Mouse (Mus musculus) hindbrain, postnatal 0 days (tissue): ENCODE measurements around the gene Ctnnbl1. TPM values are rescaled to one million over a fixed set of nuclear protein-coding genes. Genes with fewer than 3 reads are reported as not detected.

Experiments
- ATAC-seq: fragments of 200-750 bp; cut with Nextera tagmentation; 2 replicates; pipeline ENCODE4 v1.8.0; 2017; ENCODE audit warnings: mild to moderate bottlenecking, moderate TSS enrichment, moderate library complexity
- DNase-seq: peaks from one replicate; pipeline ENCODE4 v3.0.0-alpha.2; 2015; ENCODE audit warnings: low spot score
- H3K27ac ChIP-seq: fragments of 300-500 bp; sonication (generic); 2 replicates; pipeline ENCODE4 v1.5.1; 2014; ENCODE audit warnings: mild to moderate bottlenecking
- H3K27me3 ChIP-seq: fragments of 300-500 bp; sonication (generic); 2 replicates; pipeline ENCODE4 v1.6.1; 2014; ENCODE audit warnings: low read length, mixed read lengths; ENCODE audit not compliant: insufficient read depth
- H3K36me3 ChIP-seq: fragments of 300-500 bp; sonication (generic); 2 replicates; pipeline ENCODE4 v1.6.1; 2014; ENCODE audit warnings: low read length, mixed read lengths; ENCODE audit not compliant: insufficient read depth
- H3K4me1 ChIP-seq: fragments of 300-500 bp; sonication (generic); 2 replicates; pipeline ENCODE4 v1.6.1; 2014; ENCODE audit warnings: antibody characterized with exemption, low read length, mixed read lengths; ENCODE audit not compliant: insufficient read depth
- H3K4me2 ChIP-seq: fragments of 300-500 bp; sonication (generic); 2 replicates; pipeline ENCODE4 v1.6.1; 2014; ENCODE audit warnings: low read depth, mild to moderate bottlenecking, low read length, moderate library complexity, mixed read lengths
- H3K4me3 ChIP-seq: fragments of 300-500 bp; sonication (generic); 2 replicates; pipeline ENCODE4 v1.5.1; 2014; ENCODE audit warnings: low read length
- H3K9ac ChIP-seq: fragments of 300-500 bp; sonication (generic); replicated peaks from 2 replicates; pipeline ENCODE4 v1.6.1; 2014; ENCODE audit warnings: mild to moderate bottlenecking, low read length, moderate library complexity, mixed read lengths
- H3K9me3 ChIP-seq: fragments of 300-500 bp; sonication (generic); 2 replicates; pipeline ENCODE4 v1.6.1; 2016; ENCODE audit warnings: low read length, mixed read lengths
- CTCF ChIP-seq: IDR thresholded peaks from 2 replicates; pipeline ENCODE4 v1.5.1; 2016; ENCODE audit warnings: antibody characterized with exemption, control low read depth, low read depth
- WGBS: fragments of 180-500 bp; shearing (Covaris S2); extraction: QIAGEN DNeasy Blood & Tissue Kit; methylation state at CpG from one replicate; pipeline ENCODE4 v1.1.7; 2014; 5-methylcytosine and 5-hydroxymethylcytosine counted together
- polyA plus RNA-seq: library from polyadenylated mRNA; unstranded; fragments of >200 nt; fragmentation: Nextera tagmentation; extraction: Ambion mirVana; gene quantifications from 2 replicates; pipeline ENCODE4 v1.2.1, GENCODE M21; 2015
- total RNA-seq: library from RNA; depleted of rRNA; stranded (reverse); fragments of >200 nt; gene quantifications from 2 replicates; pipeline ENCODE4 v1.2.3, GENCODE M21; 2014

Gene Ctnnbl1
- total and polyA plus RNA-seq, 2 experiments from 2014 or later: 30.3 to 45.4 TPM

DNA sequence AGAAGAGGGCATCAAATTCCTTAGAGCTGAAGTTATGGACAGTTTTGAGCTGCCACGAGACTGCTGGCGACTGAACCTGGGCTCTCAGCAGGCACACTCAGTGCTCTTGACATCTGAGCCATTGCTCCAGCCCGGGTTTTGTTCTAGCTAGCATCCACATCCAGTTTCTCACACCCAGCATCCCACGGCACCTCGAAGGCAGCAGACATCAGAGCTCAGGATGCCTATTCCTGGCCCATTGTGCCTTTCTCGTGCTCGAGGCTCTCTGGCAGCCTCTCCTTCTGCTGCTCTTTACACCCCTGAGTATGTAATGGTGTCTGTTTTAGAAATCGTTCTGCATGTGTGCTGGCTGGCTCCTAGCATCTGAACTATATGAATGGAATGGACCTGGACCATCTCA lies 13.3 kb downstream of the Ctnnbl1 start:
- WGBS: 40% methylated on average over 8 of the region's 8 CpGs
- peak; percentile 15 for DNase-seq
- no peaks in the 10 kb centered on the region for H3K27me3 ChIP-seq
- no peak overlapping the region for H3K4me3 ChIP-seq
- H3K36me3 ChIP-seq: no peaks in the 10 kb centered on the region
- peak overlapping the region; percentile 75; the same call in 1 of the 2 replicates for H3K27ac ChIP-seq
- no peaks in the 10 kb centered on the region for H3K9me3 ChIP-seq
- H3K4me2 ChIP-seq: no peak overlapping the region
- H3K9ac ChIP-seq: no peak overlapping the region
- ATAC-seq: no peak
- H3K4me1 ChIP-seq: peaks cover 25% of the 10 kb centered on the region
- TF ChIP-seq CTCF: no peak

DNA sequence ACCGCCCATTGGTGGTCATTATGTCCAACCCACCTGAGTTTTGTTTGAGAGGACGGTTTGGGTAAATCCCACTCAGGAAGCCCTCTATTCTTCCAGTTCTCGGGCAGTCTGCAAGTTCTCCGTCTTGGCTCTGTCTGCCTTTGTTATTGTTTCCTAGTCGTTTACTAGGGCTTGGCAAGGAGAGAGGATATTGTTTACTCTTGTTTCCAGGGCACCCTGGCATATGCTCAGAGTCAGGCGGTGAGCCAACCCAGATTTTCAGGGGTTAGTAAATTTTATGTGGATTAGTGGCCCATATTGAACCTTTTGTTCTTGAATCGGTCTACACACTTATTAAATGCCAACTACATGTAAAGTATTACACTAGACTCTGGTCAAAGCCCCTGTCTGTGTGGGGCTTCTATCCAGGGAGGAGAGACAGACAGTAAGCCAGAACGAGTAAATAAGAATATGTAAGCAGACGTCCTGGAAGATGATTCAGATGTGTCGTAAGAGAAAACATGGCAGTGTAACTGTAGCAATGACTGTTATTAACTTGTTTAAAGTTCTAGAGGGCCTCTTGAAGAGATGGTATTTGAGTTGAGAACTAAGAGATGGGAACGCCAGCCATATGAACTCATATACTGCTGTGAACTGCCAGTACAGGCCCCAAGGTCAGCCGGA lies 13.9 kb downstream of the Ctnnbl1 start:
- H3K4me1 ChIP-seq: peaks cover 25% of the 10 kb centered on the region
- 37% methylated on average over 12 of the region's 12 CpGs for WGBS
- peak overlapping the region; percentile 75 for H3K27ac ChIP-seq
- DNase-seq (peak; percentile 56), ATAC-seq (no peak)
- no peaks in the 10 kb centered on the region for H3K9me3 ChIP-seq
- no peaks in the 10 kb centered on the region for H3K36me3 ChIP-seq
- TF ChIP-seq CTCF: no peak
- no peaks in the 10 kb centered on the region for H3K27me3 ChIP-seq
- H3K4me2 ChIP-seq: peak overlapping the region; percentile 48; the same call in 1 of the 2 replicates
- H3K4me3 ChIP-seq: no peak overlapping the region
- no peak overlapping the region for H3K9ac ChIP-seq

DNA sequence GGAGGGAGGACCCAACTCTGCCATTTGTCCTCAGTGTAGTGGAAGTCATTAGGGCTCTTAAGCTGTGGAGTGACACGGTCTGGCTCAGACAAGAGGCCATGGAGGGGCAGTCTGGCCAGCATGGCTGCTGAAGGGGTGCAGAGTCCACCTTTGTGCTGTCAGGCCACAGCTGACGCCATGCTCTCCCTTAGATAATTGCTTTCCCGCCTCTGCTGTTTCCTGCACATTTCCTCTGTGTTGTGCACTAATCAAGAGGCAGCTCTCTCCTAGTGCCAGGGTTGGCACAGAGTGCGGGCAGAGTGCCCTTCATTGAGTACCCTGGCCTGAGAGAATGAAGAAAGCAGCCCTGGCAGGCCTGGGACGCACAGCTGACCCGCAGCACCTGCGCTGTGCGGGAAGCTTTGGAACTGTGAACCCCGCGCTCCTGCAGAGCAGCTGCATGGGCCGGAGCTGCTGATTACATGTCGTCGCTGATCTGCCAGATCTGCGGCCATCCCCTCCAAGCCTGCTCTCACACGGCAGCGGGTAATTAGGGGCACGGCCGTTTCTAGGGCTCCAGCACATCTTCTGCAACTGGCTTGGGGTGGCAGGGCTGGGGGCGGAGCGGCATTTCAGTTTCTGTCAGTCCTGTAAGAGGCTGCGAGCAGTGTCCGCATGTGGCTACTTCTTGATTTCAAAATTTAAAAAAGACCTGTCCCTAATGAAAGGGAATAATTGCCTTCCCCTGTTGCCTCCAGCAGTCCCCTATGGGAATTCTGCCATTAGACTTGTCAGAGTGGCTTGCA lies 14.6 kb downstream of the Ctnnbl1 start:
- H3K4me3 ChIP-seq: no peak overlapping the region
- 19% methylated on average over 22 of the region's 22 CpGs for WGBS
- 0 out of 2 replicates have a peak overlapping the region, but pooled peaks have one; percentile 14 for H3K9ac ChIP-seq
- 0 out of 2 replicates have a peak, but pooled peaks have one; percentile 12 for TF ChIP-seq CTCF
- DNase-seq (peak; percentile 90), ATAC-seq (peak; percentile 94)
- peaks cover 25% of the 10 kb centered on the region for H3K4me1 ChIP-seq
- no peaks in the 10 kb centered on the region for H3K36me3 ChIP-seq
- H3K9me3 ChIP-seq: no peaks in the 10 kb centered on the region
- no peaks in the 10 kb centered on the region for H3K27me3 ChIP-seq
- H3K4me2 ChIP-seq: peak overlapping the region; percentile 48
- H3K27ac ChIP-seq: peak overlapping the region; percentile 75

DNA sequence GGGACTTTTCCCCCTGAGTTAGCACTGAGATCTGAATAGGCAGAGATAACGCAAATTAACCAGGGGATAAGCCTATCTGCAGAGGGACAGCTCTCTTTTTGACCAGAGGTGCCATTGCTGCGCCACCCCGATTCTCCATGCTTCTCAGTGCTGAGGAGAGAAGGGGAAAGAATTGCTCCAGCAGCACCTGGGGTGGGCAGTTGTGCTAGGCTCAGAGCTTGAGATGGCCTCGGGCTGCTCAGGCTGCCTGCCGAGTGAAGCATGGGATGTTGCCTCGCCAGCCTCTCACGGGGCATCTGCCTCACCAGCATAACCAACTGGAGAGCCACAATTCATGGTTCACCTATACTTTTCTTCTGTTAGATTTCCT lies 15.2 kb downstream of the Ctnnbl1 start:
- Histone ChIP-seq H3K36me3 (no peaks in the 10 kb centered on the region), H3K27me3 (no peaks in the 10 kb centered on the region), H3K4me1 (peaks cover 25% of the 10 kb centered on the region), H3K4me3 (no peak overlapping the region), H3K27ac (peak overlapping the region; percentile 75), H3K9me3 (no peaks in the 10 kb centered on the region), H3K4me2 (peak overlapping the region; percentile 48), H3K9ac (0 out of 2 replicates have a peak overlapping the region, but pooled peaks have one; percentile 14)
- peak; percentile 6 for DNase-seq
- no peak for ATAC-seq
- 39% methylated on average over 7 of the region's 7 CpGs for WGBS
- no peak for TF ChIP-seq CTCF

DNA sequence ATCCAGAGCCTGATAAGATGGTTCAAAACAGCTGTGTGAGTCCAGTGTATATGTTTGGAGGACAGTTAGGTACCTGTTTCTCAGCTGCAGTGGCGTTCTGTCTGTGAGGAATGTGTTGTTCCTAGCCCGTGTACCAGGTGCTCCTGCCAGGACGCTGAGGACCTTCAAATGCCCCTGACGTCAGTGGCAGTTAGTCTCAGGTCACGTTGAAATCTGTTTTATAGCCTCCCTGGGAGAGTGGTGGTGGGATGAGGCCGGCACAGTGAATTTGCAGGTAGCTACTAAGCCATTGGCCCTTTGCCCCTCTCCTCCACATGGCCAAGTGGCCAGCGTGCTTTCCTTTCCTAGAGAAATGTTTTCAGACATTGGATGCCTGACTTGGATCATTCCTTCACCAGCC lies 18.6 kb downstream of the Ctnnbl1 start:
- ATAC-seq (no peak), DNase-seq (no peak)
- Histone ChIP-seq H3K4me2 (no peak overlapping the region), H3K4me3 (no peak overlapping the region), H3K9ac (no peak overlapping the region), H3K27me3 (no peaks in the 10 kb centered on the region), H3K27ac (no peak overlapping the region), H3K4me1 (peaks cover 21% of the 10 kb centered on the region), H3K9me3 (no peaks in the 10 kb centered on the region), H3K36me3 (no peaks in the 10 kb centered on the region)
- TF ChIP-seq CTCF: no peak
- 84% methylated on average over 7 of the region's 7 CpGs for WGBS

DNA sequence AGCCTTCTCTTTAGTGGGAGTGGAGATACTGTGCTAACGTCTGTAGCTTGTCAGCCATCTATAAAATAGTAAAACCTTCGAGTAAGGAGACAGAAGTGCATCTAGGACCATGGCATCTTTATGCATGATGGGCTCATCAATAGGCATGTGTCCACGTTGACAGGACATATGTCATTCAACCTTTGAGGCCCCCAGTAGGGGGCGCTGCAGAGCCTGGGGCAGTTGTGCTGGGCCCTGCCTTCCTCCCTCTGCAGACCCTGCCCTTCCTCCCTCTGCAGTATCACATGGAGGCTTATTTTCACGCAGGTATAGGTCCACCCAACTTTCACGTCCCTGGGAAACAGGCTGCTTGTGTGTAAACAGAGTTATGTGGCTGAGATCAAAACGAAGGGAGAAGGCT lies 19.0 kb downstream of the Ctnnbl1 start:
- 76% methylated on average over 7 of the region's 7 CpGs for WGBS
- DNase-seq (no peak), ATAC-seq (no peak)
- Histone ChIP-seq H3K9me3 (no peaks in the 10 kb centered on the region), H3K4me3 (no peak overlapping the region), H3K4me1 (peaks cover 16% of the 10 kb centered on the region), H3K4me2 (no peak overlapping the region), H3K36me3 (no peaks in the 10 kb centered on the region), H3K27ac (no peak overlapping the region), H3K9ac (no peak overlapping the region), H3K27me3 (no peaks in the 10 kb centered on the region)
- TF ChIP-seq CTCF: peak; percentile 41
